Mouse (Mus musculus) CH12.LX (cell line): ENCODE data around the gene Scamp5. TPM values are rescaled to one million over a fixed set of nuclear protein-coding genes. Genes with fewer than 3 reads are reported as not detected.
A peak's percentile ranks its signal among the peaks of the same experiment; 100 is the strongest.
"Not testable (repeated sequence)": the region's sequence is repeated elsewhere in the genome, so short reads cannot be mapped to it uniquely, and the experiment has no call there.

Source experiments
- DNase-seq: peaks from one replicate; pipeline ENCODE4 v3.0.0-alpha.2; 2013; ENCODE audit errors: extremely low read depth
- H3K27ac ChIP-seq: 2 replicates; pipeline ENCODE4 v1.5.1; 2012; ENCODE audit warnings: low read depth, mild to moderate bottlenecking, control low read depth, moderate library complexity; ENCODE audit not compliant: insufficient read depth
- H3K27me3 ChIP-seq: replicated peaks from 2 replicates; pipeline ENCODE3; 2012; ENCODE audit warnings: inconsistent platforms
- H3K36me3 ChIP-seq, 2 experiments: replicated peaks in 1 of 2; 2 replicates each; pipeline versions ENCODE3 to v1.6.1; 2012; ENCODE audit warnings: inconsistent platforms in 1 of 2, low read length in 1 of 2, mild to moderate bottlenecking in 1 of 2, mixed read lengths in 1 of 2, moderate library complexity in 1 of 2; ENCODE audit not compliant: control insufficient read depth in 1 of 2, insufficient read depth in 1 of 2
- H3K4me1 ChIP-seq, 2 experiments: 2 replicates each; pipeline ENCODE4 v1.6.1; 2012; ENCODE audit warnings: inconsistent platforms in 1 of 2, moderate library complexity in 1 of 2; ENCODE audit not compliant: insufficient read depth in 2 of 2, control insufficient read depth in 1 of 2
- H3K4me2 ChIP-seq: 2 replicates; pipeline ENCODE4 v1.6.1; 2012; ENCODE audit warnings: low read depth, mild to moderate bottlenecking, control low read depth; ENCODE audit not compliant: poor library complexity, insufficient read depth, severe bottlenecking
- H3K4me3 ChIP-seq, 3 experiments: fragments of 150-350 bp in 1 of 3; sonication (generic) in 1 of 3; replicated peaks in 1 of 3; 2 replicates each; pipeline versions ENCODE3 to v1.5.1; 2011 to 2012; ENCODE audit warnings: low read depth in 2 of 3, low read length in 2 of 3, mild to moderate bottlenecking in 2 of 3, moderate library complexity in 2 of 3, control low read depth in 1 of 3, improper control_type of control experiment in 1 of 3, inconsistent platforms in 1 of 3, mixed read lengths in 1 of 3; ENCODE audit not compliant: poor library complexity in 1 of 3
- H3K79me2 ChIP-seq: replicated peaks from 2 replicates; pipeline ENCODE4 v1.6.1; 2012; ENCODE audit warnings: mild to moderate bottlenecking, moderate library complexity; ENCODE audit not compliant: control insufficient read depth, poor library complexity, insufficient read depth, severe bottlenecking; ENCODE audit errors: extremely low read depth
- H3K9ac ChIP-seq: 2 replicates; pipeline ENCODE4 v1.6.1; 2012; ENCODE audit warnings: low read depth, mild to moderate bottlenecking, control low read depth, moderate library complexity; ENCODE audit not compliant: insufficient read depth
- H3K9me3 ChIP-seq: replicated peaks from 2 replicates; pipeline ENCODE3; 2012; ENCODE audit warnings: low read length, inconsistent platforms, mixed read lengths
- BHLHE40 ChIP-seq: IDR thresholded peaks from 2 replicates; pipeline ENCODE4 v1.6.1; 2011; ENCODE audit warnings: mild to moderate bottlenecking, low read depth, low read length, improper control_type of control experiment
- CHD1 ChIP-seq: IDR thresholded peaks from 2 replicates; pipeline ENCODE4 v1.6.1; 2012; ENCODE audit warnings: low read depth, low read length, improper control_type of control experiment, inconsistent platforms
- CTCF ChIP-seq, 2 experiments: IDR thresholded peaks in 1 of 2; conservative IDR thresholded peaks in 1 of 2; 2 replicates each; pipeline ENCODE4 v1.5.1; 2011 to 2012; ENCODE audit warnings: low read depth in 2 of 2, low read length in 2 of 2, improper control_type of control experiment in 1 of 2, inconsistent platforms in 1 of 2, mild to moderate bottlenecking in 1 of 2, moderate library complexity in 1 of 2
- JUN ChIP-seq: IDR thresholded peaks from 2 replicates; pipeline ENCODE4 v1.6.1; 2011; ENCODE audit warnings: low read depth, mild to moderate bottlenecking, low read length, improper control_type of control experiment, moderate library complexity; ENCODE audit not compliant: insufficient read depth
- MAFK ChIP-seq: IDR thresholded peaks from 2 replicates; pipeline ENCODE4 v1.6.1; 2011; ENCODE audit warnings: low read length, improper control_type of control experiment; ENCODE audit not compliant: insufficient replicate concordance
- MAZ ChIP-seq: IDR thresholded peaks from 2 replicates; pipeline ENCODE4 v1.6.1; 2012; ENCODE audit warnings: low read depth, mild to moderate bottlenecking, inconsistent platforms, low read length, improper control_type of control experiment, moderate library complexity
- MEF2A ChIP-seq: IDR thresholded peaks from 2 replicates; pipeline ENCODE4 v1.6.1; 2014; ENCODE audit warnings: low read depth, mild to moderate bottlenecking, inconsistent platforms, low read length, improper control_type of control experiment, borderline replicate concordance
- RCOR1 ChIP-seq: conservative IDR thresholded peaks from 2 replicates; pipeline ENCODE4 v1.6.1; 2012; ENCODE audit warnings: low read depth, mild to moderate bottlenecking, inconsistent platforms, low read length, improper control_type of control experiment
- SMC3 ChIP-seq: IDR thresholded peaks from 2 replicates; pipeline ENCODE4 v1.6.1; 2011; ENCODE audit warnings: low read depth, low read length, improper control_type of control experiment
- TCF12 ChIP-seq: IDR thresholded peaks from 2 replicates; pipeline ENCODE4 v1.6.1; 2014; ENCODE audit warnings: low read depth, mild to moderate bottlenecking, inconsistent platforms, low read length, improper control_type of control experiment
- USF2 ChIP-seq: conservative IDR thresholded peaks from 2 replicates; pipeline ENCODE4 v1.6.1; 2011; ENCODE audit warnings: low read depth, low read length, improper control_type of control experiment
- ZC3H11A ChIP-seq: IDR thresholded peaks from 2 replicates; pipeline ENCODE4 v1.6.1; 2012; ENCODE audit warnings: low read depth, mild to moderate bottlenecking, inconsistent platforms, low read length, improper control_type of control experiment
- ZMIZ1 ChIP-seq: IDR thresholded peaks from 2 replicates; pipeline ENCODE4 v1.6.1; 2012; ENCODE audit warnings: low read depth, mild to moderate bottlenecking, inconsistent platforms, low read length, improper control_type of control experiment
- ZNF384 ChIP-seq: IDR thresholded peaks from 2 replicates; pipeline ENCODE4 v1.6.1; 2012; ENCODE audit warnings: low read depth, low read length, improper control_type of control experiment, inconsistent platforms
- dilution Hi-C: fragments of 300-500 bp; cut with MboI; formaldehyde crosslinking; loops from 2 replicates; pipeline ENCODE4 v1.14.3; 2020; ENCODE audit warnings: low sequenced_read_pairs; ENCODE audit not compliant: extremely low pct_unique_long_range_greater_than_20kb, extremely low pct_ligation_motif_present
- in situ Hi-C: fragments of 300-500 bp; cut with MboI; formaldehyde crosslinking; loops from 3 replicates; pipeline ENCODE4 v1.14.3; 2019; ENCODE audit warnings: low sequenced_read_pairs, low pct_ligation_motif_present, low pct_unique_long_range_greater_than_20kb, mixed read lengths
- polyA plus RNA-seq: library from polyadenylated mRNA; unstranded; fragments of >175 nt; gene quantifications from 2 replicates; pipeline ENCODE4 v1.2.1, GENCODE M21; 2012; ENCODE audit warnings: low read depth; ENCODE audit not compliant: insufficient read length
- total RNA-seq, 2 experiments: library from RNA; depleted of rRNA; stranded (reverse); fragments of 300-350 nt in 1 of 2; fragments of >200 nt in 1 of 2; gene quantifications; 2 replicates each; pipeline ENCODE4 v1.2.3; 2012 to 2014

Scamp5 gene
- total and polyA plus RNA-seq, 3 experiments: 0.34 to 2.1 (median 0.99) TPM

GRCm38 (mm10) chr9:57427937-57428336, 39.9 kb downstream of the Scamp5 start (continued):
- no peak for TF ChIP-seq ZMIZ1
- TF ChIP-seq CHD1: peak; percentile 98
- TF ChIP-seq MEF2A: peak; percentile 28; the same call in 1 of the 2 replicates
- 0 out of 2 replicates have a peak, but pooled peaks have one; percentile 59 for TF ChIP-seq MAZ

DNA sequence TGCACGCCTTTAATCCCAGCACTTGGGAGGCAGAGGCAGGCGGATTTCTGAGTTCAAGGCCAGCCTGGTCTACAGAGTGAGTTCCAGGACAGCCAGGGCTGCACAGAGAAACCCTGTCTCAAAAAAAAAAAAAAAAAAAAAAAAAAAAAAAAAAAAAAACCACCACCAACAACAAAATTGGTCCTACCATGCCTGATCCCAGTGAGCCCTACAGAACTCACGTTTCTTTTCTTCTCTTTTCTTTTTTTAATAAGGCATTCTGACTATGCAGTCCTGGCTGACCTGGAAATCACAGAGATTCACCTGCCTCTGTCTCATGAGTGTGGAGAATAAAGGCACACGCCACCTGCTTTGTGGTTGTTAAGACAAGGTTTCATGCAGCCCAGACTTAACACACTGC, 40.7 kb downstream of the Scamp5 start:
- H3K79me2 ChIP-seq, H3K4me2 ChIP-seq, H3K4me3 ChIP-seq, DNase-seq, dilution Hi-C loops, H3K27me3 ChIP-seq, H3K9me3 ChIP-seq, H3K9ac ChIP-seq: not testable (repeated sequence)
- TF ChIP-seq ZNF384: peak; percentile 87
- peak; percentile 38; the same call in 1 of the 2 replicates for TF ChIP-seq TCF12
- TF ChIP-seq BHLHE40: peak; percentile 34; the same call in 1 of the 2 replicates
- H3K27ac ChIP-seq: peak overlapping the region; percentile 78; the same call in 1 of the 2 replicates
- peaks cover 13 to 73% of the 10 kb centered on the region in 2 experiments for H3K36me3 ChIP-seq
- peaks cover 25 to 97% of the 10 kb centered on the region in 2 experiments for H3K4me1 ChIP-seq
- in situ Hi-C loops: loop anchor here (5.0 kb wide), 2 partner anchors 70 to 175 kb away; no protein-coding TSS in a partner anchor

DNA sequence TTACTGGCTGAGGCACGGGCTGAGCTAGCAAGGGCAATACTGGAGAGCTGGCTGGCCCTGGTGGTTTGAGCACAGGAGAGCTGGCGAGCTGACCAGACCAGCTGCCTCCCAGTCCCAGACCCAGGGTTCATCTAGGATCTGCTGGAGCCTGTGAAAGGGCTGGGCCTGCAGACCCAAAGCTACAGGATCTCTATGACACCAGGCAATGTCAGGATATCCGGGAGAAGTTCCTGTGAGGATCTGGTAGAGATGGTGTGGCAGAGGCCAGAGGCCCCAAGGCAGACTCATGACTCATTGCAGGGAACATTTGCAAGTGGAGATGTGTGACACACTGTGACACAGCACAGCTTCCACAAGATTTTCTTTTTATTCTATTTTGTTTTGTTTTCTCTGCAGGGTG, 42.7 kb downstream of the Scamp5 start:
- H3K4me3 ChIP-seq: no peak overlapping the region
- H3K4me1 ChIP-seq: peaks cover 32 to 85% of the 10 kb centered on the region in 2 experiments

GRCm38 (mm10) chr9:57424066-57424465, 43.8 kb downstream of the Scamp5 start:
- Histone ChIP-seq H3K9ac (no peak overlapping the region), H3K36me3 (peaks cover 10 to 58% of the 10 kb centered on the region in 2 experiments), H3K9me3 (no peaks in the 10 kb centered on the region), H3K79me2 (no peaks in the 10 kb centered on the region; the same call in 1 of the 2 replicates), H3K4me1 (peaks cover 38 to 85% of the 10 kb centered on the region in 2 experiments), H3K4me2 (no peak overlapping the region), H3K27ac (no peak overlapping the region), H3K27me3 (no peaks in the 10 kb centered on the region), H3K4me3 (no peak overlapping the region)
- TF ChIP-seq TCF12 (no peak), MAFK (no peak), ZC3H11A (no peak), SMC3 (no peak), JUN (no peak), CTCF (conservative IDR thresholded peaks at IDR 0.05 in 1 of 2, IDR thresholded peaks at IDR 0.05 in 1 of 2; ENCODE audit: low read depth in 2 of 2, low read length in 2 of 2) (no peak), USF2 (no peak)
- in situ Hi-C loops (no loop called here), dilution Hi-C loops (no loop called here)
- no peak for DNase-seq

More for the DNA sequence above, 42.7 kb downstream of the Scamp5 start:
- Histone ChIP-seq H3K9ac (no peak overlapping the region), H3K79me2 (no peaks in the 10 kb centered on the region), H3K27ac (no peak overlapping the region)
- TF ChIP-seq MEF2A (no peak), CHD1 (no peak), RCOR1 (no peak)
- TF ChIP-seq, all 38 proteins: peak for 0
- Histone ChIP-seq H3K27me3 (no peaks in the 10 kb centered on the region), H3K9me3 (no peaks in the 10 kb centered on the region), H3K4me2 (no peak overlapping the region), H3K36me3 (peaks cover 10 to 56% of the 10 kb centered on the region in 2 experiments)
- dilution Hi-C loops (no loop called here), in situ Hi-C loops (loop anchor here (5.0 kb wide), 2 partner anchors 68 to 173 kb away; no protein-coding TSS in a partner anchor)
- no peak for DNase-seq
